Mouse (Mus musculus) heart, postnatal 0 days (tissue): Measurements from ENCODE around the gene Abcb4. TPM values are rescaled to one million over a fixed set of nuclear protein-coding genes. Genes with fewer than 3 reads are reported as not detected.

Experiments used
- ATAC-seq: fragments of 200-750 bp; cut with Nextera tagmentation; 2 replicates; pipeline ENCODE4 v1.8.0; 2017; ENCODE audit warnings: low read depth, moderate number of reproducible peaks, moderate library complexity; ENCODE audit not compliant: insufficient read depth
- DNase-seq: peaks from one replicate; pipeline ENCODE4 v3.0.0-alpha.2; 2016; ENCODE audit warnings: low spot score
- H3K27ac ChIP-seq: fragments of 300-500 bp; sonication (generic); 2 replicates; pipeline ENCODE4 v1.5.1; 2014; ENCODE audit warnings: low read depth, mild to moderate bottlenecking
- H3K27me3 ChIP-seq: fragments of 300-500 bp; sonication (generic); 2 replicates; pipeline ENCODE4 v1.6.1; 2014; ENCODE audit warnings: low read length, mixed read lengths; ENCODE audit not compliant: control insufficient read depth, insufficient read depth
- H3K36me3 ChIP-seq: fragments of 300-500 bp; sonication (generic); replicated peaks from 2 replicates; pipeline ENCODE4 v1.6.1; 2014; ENCODE audit warnings: low read length, mixed read lengths; ENCODE audit not compliant: control insufficient read depth, insufficient read depth
- H3K4me1 ChIP-seq: fragments of 300-500 bp; sonication (generic); 2 replicates; pipeline ENCODE4 v1.6.1; 2014; ENCODE audit warnings: antibody characterized with exemption; ENCODE audit not compliant: control insufficient read depth, insufficient read depth
- H3K4me2 ChIP-seq: fragments of 300-500 bp; sonication (generic); 2 replicates; pipeline ENCODE4 v1.6.1; 2014; ENCODE audit warnings: low read depth, mild to moderate bottlenecking, low read length, moderate library complexity
- H3K4me3 ChIP-seq: fragments of 300-500 bp; sonication (generic); 2 replicates; pipeline ENCODE4 v1.5.1; 2014; ENCODE audit warnings: low read depth, low read length
- H3K9ac ChIP-seq: fragments of 300-500 bp; sonication (generic); replicated peaks from 2 replicates; pipeline ENCODE4 v1.6.1; 2014; ENCODE audit warnings: low read depth, low read length, mixed read lengths
- H3K9me3 ChIP-seq: fragments of 300-500 bp; sonication (generic); replicated peaks from 2 replicates; pipeline ENCODE4 v1.6.1; 2016; ENCODE audit warnings: low read length; ENCODE audit not compliant: control insufficient read depth
- CTCF ChIP-seq: IDR thresholded peaks from 2 replicates; pipeline ENCODE4 v1.5.1; 2016; ENCODE audit warnings: antibody characterized with exemption, control low read depth, low read depth
- EP300 ChIP-seq: IDR thresholded peaks from 2 replicates; pipeline ENCODE4 v1.6.1; 2016; ENCODE audit warnings: antibody characterized with exemption, low read depth
- WGBS: fragments of 180-500 bp; shearing (Covaris S2); extraction: QIAGEN DNeasy Blood & Tissue Kit; methylation state at CpG from one replicate; pipeline ENCODE4 v1.1.7; 2014; 5-methylcytosine and 5-hydroxymethylcytosine counted together
- polyA plus RNA-seq: library from polyadenylated mRNA; unstranded; fragments of >200 nt; fragmentation: Nextera tagmentation; extraction: Ambion mirVana; gene quantifications from 2 replicates; pipeline ENCODE4 v1.2.1, GENCODE M21; 2015
- total RNA-seq: library from RNA; depleted of rRNA; stranded (reverse); fragments of >200 nt; gene quantifications from 2 replicates; pipeline ENCODE4 v1.2.3, GENCODE M21; 2014; ENCODE audit warnings: low replicate concordance

Abcb4 gene
- total and polyA plus RNA-seq, 2 experiments from 2014 or later, result 0.63 TPM; not detected in 1

- Histone ChIP-seq H3K9me3 (no peaks in the 10 kb centered on the region), H3K4me2 (no peak overlapping the region), H3K9ac (no peak overlapping the region), H3K36me3 (no peaks in the 10 kb centered on the region), H3K27me3 (no peaks in the 10 kb centered on the region), H3K4me1 (no peaks in the 10 kb centered on the region), H3K27ac (no peak overlapping the region), H3K4me3 (no peak overlapping the region)
- no peak for TF ChIP-seq EP300
- no peak for TF ChIP-seq CTCF
- ATAC-seq, result no peak
- 58% methylated on average over 4 of the region's 4 CpGs for WGBS
- DNase-seq, result no peak
Measured at GRCm38 (mm10) chr5:8947423-8948110, 54.0 kb downstream of the Abcb4 start.

DNA sequence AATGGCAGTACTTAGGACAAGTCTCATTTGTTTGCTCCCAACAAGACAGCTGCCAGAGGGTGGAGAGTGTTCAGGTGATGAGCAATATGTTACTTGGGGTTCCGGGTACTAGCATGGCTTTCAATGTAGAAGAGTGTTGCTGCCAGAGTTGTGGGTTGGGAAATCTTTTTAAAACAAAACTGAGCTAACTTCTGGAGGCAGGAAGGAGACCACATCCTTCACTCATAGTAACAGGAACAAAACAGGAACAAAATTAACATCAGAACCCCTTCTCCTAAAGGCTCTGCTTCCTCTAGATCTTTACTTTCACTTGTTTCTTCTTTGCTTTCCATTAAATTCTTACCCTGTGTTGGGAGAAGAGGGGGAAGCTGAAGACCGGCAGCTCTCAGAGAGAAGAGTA lies 60.1 kb downstream of the Abcb4 start:
- WGBS, result 83% methylated on average over 2 of the region's 2 CpGs
- Histone ChIP-seq H3K4me2 (no peak overlapping the region), H3K9ac (no peak overlapping the region), H3K4me3 (no peak overlapping the region), H3K36me3 (no peaks in the 10 kb centered on the region), H3K27me3 (no peaks in the 10 kb centered on the region), H3K27ac (no peak overlapping the region), H3K4me1 (no peaks in the 10 kb centered on the region), H3K9me3 (no peaks in the 10 kb centered on the region)
- no peak for DNase-seq
- TF ChIP-seq CTCF (no peak), EP300 (no peak)
- ATAC-seq, result no peak

DNA sequence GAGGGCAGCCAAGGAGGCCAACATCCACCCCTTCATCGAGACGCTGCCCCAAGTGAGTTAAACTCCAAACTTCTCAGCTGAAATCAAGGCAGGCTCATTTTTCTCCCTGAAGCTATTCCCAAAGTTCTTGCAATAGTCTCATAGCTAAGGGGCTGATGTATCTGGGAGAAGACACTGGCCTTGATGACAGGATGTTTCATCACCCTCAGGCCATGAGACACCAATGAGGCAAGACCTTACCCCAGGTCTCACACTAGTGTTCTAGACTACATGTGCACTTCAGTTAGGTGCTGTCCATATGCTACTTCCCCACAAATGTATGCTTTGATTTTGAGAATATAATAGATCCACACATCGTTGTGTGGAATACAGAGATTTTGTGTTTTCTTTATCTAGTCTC lies 62.0 kb downstream of the Abcb4 start:
- WGBS, result 87% methylated on average over 3 of the region's 3 CpGs
- no peak for TF ChIP-seq CTCF
- no peak for TF ChIP-seq EP300
- no peak for DNase-seq

GRCm38 (mm10) chr5:8960534-8960933 lies 67.0 kb downstream of the Abcb4 start:
- no peak for ATAC-seq
- no peak for TF ChIP-seq CTCF
- TF ChIP-seq EP300, result no peak
- Histone ChIP-seq H3K9me3 (no peaks in the 10 kb centered on the region), H3K36me3 (peaks cover 20% of the 10 kb centered on the region), H3K27me3 (no peaks in the 10 kb centered on the region), H3K4me2 (no peak overlapping the region), H3K9ac (no peak overlapping the region), H3K4me3 (no peak overlapping the region), H3K27ac (no peak overlapping the region), H3K4me1 (no peaks in the 10 kb centered on the region)
- 84% methylated on average over 4 of the region's 4 CpGs for WGBS
- no peak for DNase-seq

More for the DNA sequence above, 62.0 kb downstream of the Abcb4 start:
- H3K27ac ChIP-seq, result no peak overlapping the region
- no peaks in the 10 kb centered on the region for H3K4me1 ChIP-seq
- ATAC-seq, result no peak
- H3K27me3 ChIP-seq, result no peaks in the 10 kb centered on the region
- no peak overlapping the region for H3K9ac ChIP-seq
- no peak overlapping the region for H3K4me3 ChIP-seq
- H3K36me3 ChIP-seq, result no peaks in the 10 kb centered on the region
- H3K4me2 ChIP-seq, result no peak overlapping the region
- no peaks in the 10 kb centered on the region for H3K9me3 ChIP-seq

GRCm38 (mm10) chr5:8964487-8964886 lies 71.0 kb downstream of the Abcb4 start:
- H3K9ac ChIP-seq, result no peak overlapping the region
- no peaks in the 10 kb centered on the region for H3K9me3 ChIP-seq
- DNase-seq (no peak), ATAC-seq (no peak)
- no peak overlapping the region for H3K4me3 ChIP-seq
- H3K27me3 ChIP-seq, result no peaks in the 10 kb centered on the region
- no peaks in the 10 kb centered on the region for H3K4me1 ChIP-seq
- H3K36me3 ChIP-seq, result peaks cover 53% of the 10 kb centered on the region
- WGBS, result 91% methylated on average over 5 of the region's 5 CpGs
- no peak overlapping the region for H3K27ac ChIP-seq
- H3K4me2 ChIP-seq, result no peak overlapping the region
- TF ChIP-seq EP300 (no peak), CTCF (no peak)

DNA sequence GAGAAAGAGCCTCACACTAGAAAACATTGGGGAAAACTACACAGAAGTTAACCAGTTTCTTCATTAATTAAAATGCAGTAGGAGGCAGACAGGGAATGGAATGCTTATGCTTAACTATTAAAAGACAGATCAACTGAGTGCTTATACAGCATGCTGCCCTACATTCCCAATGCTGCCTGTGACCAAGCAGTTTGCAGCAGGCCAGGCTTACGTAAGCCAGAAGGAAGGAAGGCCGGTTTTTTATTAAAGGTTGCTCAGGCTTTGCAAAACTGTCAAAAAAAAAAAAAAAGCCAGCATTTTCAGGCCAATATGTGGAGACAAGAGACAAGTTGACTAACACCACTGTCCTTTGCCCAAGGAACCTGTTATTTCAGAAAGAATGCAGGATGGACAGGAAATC lies 77.2 kb downstream of the Abcb4 start:
- Histone ChIP-seq H3K27ac (no peak overlapping the region), H3K9ac (no peak overlapping the region), H3K36me3 (peaks cover 76% of the 10 kb centered on the region), H3K4me3 (no peak overlapping the region), H3K4me2 (no peak overlapping the region), H3K4me1 (no peaks in the 10 kb centered on the region), H3K9me3 (no peaks in the 10 kb centered on the region), H3K27me3 (no peaks in the 10 kb centered on the region)
- no peak for DNase-seq
- ATAC-seq, result no peak
- 97% methylated on average over 2 of the region's 2 CpGs for WGBS
- TF ChIP-seq CTCF (no peak), EP300 (no peak)
